Mouse (Mus musculus) heart, adult 18-20 months (tissue): Measurements from ENCODE around the gene Atp6v1b1. TPM values are rescaled to one million over a fixed set of nuclear protein-coding genes. Genes with fewer than 3 reads are reported as not detected.
"Not testable (repeated sequence)": the region's sequence is repeated elsewhere in the genome, so short reads cannot be mapped to it uniquely, and the experiment has no call there.

ENCODE experiments used
- DNase-seq, 2 experiments: peaks; one replicate each; pipeline ENCODE4 v3.0.0; 2021 to 2022; ENCODE audit warnings: mixed read lengths in 1 of 2
- total RNA-seq, 2 experiments: library from RNA; stranded (reverse); gene quantifications; 2 replicates each; pipeline ENCODE4 v1.2.3; 2021

The Atp6v1b1 gene
- total RNA-seq, 2 experiments from 2014 or later = 0.77 TPM; not detected in 1

- peak; percentile 93 to 94 for DNase-seq
Observed at GRCm38 (mm10) chr6:83775638-83776293, 33.0 kb downstream of the Atp6v1b1 start, which contains the start of gene Tex261. TSS of gene Tex261 (minus strand) at chr6:83775813.

- DNase-seq = no peak
Observed at GRCm38 (mm10) chr6:83778306-83778705, 35.5 kb downstream of the Atp6v1b1 start.

GRCm38 (mm10) chr6:83779026-83779425, 36.2 kb downstream of the Atp6v1b1 start:
- DNase-seq = peak; percentile 63 to 73

GRCm38 (mm10) chr6:83786426-83786825, 43.6 kb downstream of the Atp6v1b1 start:
- DNase-seq = no peak

GRCm38 (mm10) chr6:83788554-83788953, 45.8 kb downstream of the Atp6v1b1 start:
- DNase-seq = no peak

GRCm38 (mm10) chr6:83790533-83790932, 47.7 kb downstream of the Atp6v1b1 start:
- not testable (repeated sequence) for DNase-seq

GRCm38 (mm10) chr6:83791251-83791890, 48.6 kb downstream of the Atp6v1b1 start:
- DNase-seq = no peak

GRCm38 (mm10) chr6:83794760-83795296, 52.0 kb downstream of the Atp6v1b1 start, which contains the start of gene Nagk:
TSS of gene Nagk (plus strand) at chr6:83794982.
- peak; percentile 95 to 96 for DNase-seq

GRCm38 (mm10) chr6:83795492-83795900, 52.7 kb downstream of the Atp6v1b1 start:
- peak in 1 of 2 experiments; percentile 42 for DNase-seq

GRCm38 (mm10) chr6:83796686-83797085, 53.9 kb downstream of the Atp6v1b1 start:
- DNase-seq = no peak

GRCm38 (mm10) chr6:83802033-83802432, 59.2 kb downstream of the Atp6v1b1 start:
- DNase-seq = no peak

- DNase-seq = no peak
Observed at GRCm38 (mm10) chr6:83802846-83803245, 60.1 kb downstream of the Atp6v1b1 start.

Other genes with a start within 250 kb of the Atp6v1b1 start
- gene Dguok, start 236.0 kb upstream of the Atp6v1b1 start, total RNA-seq = 10 to 100 TPM; 34.7 to 35.0 TPM
- gene Actg2, start 206.7 kb upstream of the Atp6v1b1 start, total RNA-seq = 1 to 10 TPM in 1 of 2 experiments, under 1 TPM in 1; 0.84 to 1.9 TPM
- 10 to 100 TPM; 10.2 to 13.8 TPM for gene Stambp, start 170.3 kb upstream of the Atp6v1b1 start, total RNA-seq
- under 1 TPM in 1 of 2 experiments, not detected in 1; 0.18 TPM for gene Clec4f, start 86.8 kb upstream of the Atp6v1b1 start, total RNA-seq
- 1 to 10 TPM in 1 of 2 experiments, under 1 TPM in 1; 0.98 to 1.0 TPM for gene Cd207, start 65.1 kb upstream of the Atp6v1b1 start, total RNA-seq
- not detected for gene Vax2, start 31.7 kb upstream of the Atp6v1b1 start, total RNA-seq
- gene Ankrd53, start 19.7 kb downstream of the Atp6v1b1 start, total RNA-seq = not detected
- gene Tex261, start 32.8 kb downstream of the Atp6v1b1 start, total RNA-seq = 100 to 1,000 TPM in 1 of 2 experiments, 10 to 100 TPM in 1; 82.1 to 106 TPM
- gene Nagk, start 52.0 kb downstream of the Atp6v1b1 start, total RNA-seq = 10 to 100 TPM; 21.4 to 22.7 TPM
- 10 to 100 TPM; 46.4 to 48.3 TPM for gene Paip2b, start 88.8 kb downstream of the Atp6v1b1 start, total RNA-seq
- gene Zfp638, start 124.1 kb downstream of the Atp6v1b1 start, total RNA-seq = 10 to 100 TPM; 54.3 to 54.4 TPM